Mouse (Mus musculus) lung, postnatal 0 days (tissue): ENCODE results near the gene Mgmt. TPM values are rescaled to one million over a fixed set of nuclear protein-coding genes. Genes with fewer than 3 reads are reported as not detected.

Source experiments
- ATAC-seq: fragments of 200-750 bp; cut with Nextera tagmentation; 2 replicates; pipeline ENCODE4 v1.8.0; 2017; ENCODE audit warnings: moderate library complexity
- DNase-seq: peaks from one replicate; pipeline ENCODE4 v3.0.0-alpha.2; 2016; ENCODE audit warnings: low spot score
- H3K27ac ChIP-seq: fragments of 300-500 bp; sonication (generic); 2 replicates; pipeline ENCODE4 v1.5.1; 2014; ENCODE audit warnings: antibody characterized with exemption, mild to moderate bottlenecking, low read length, mixed read lengths
- H3K27me3 ChIP-seq: fragments of 300-500 bp; sonication (generic); replicated peaks from 2 replicates; pipeline ENCODE4 v1.6.1; 2014; ENCODE audit warnings: low read length, mixed read lengths; ENCODE audit not compliant: insufficient read depth
- H3K36me3 ChIP-seq: fragments of 300-500 bp; sonication (generic); 2 replicates; pipeline ENCODE4 v1.6.1; 2014; ENCODE audit warnings: low read length, mixed read lengths; ENCODE audit not compliant: insufficient read depth
- H3K4me1 ChIP-seq: fragments of 300-500 bp; sonication (generic); 2 replicates; pipeline ENCODE4 v1.6.1; 2014; ENCODE audit warnings: antibody characterized with exemption, low read depth, low read length, mixed read lengths; ENCODE audit not compliant: insufficient read depth
- H3K4me2 ChIP-seq: fragments of 300-500 bp; sonication (generic); replicated peaks from 2 replicates; pipeline ENCODE4 v1.6.1; 2014; ENCODE audit warnings: low read depth, mild to moderate bottlenecking, low read length, moderate library complexity, mixed read lengths
- H3K4me3 ChIP-seq: fragments of 300-500 bp; sonication (generic); 2 replicates; pipeline ENCODE4 v1.5.1; 2014; ENCODE audit warnings: low read depth, low read length
- H3K9ac ChIP-seq: fragments of 300-500 bp; sonication (generic); replicated peaks from 2 replicates; pipeline ENCODE4 v1.6.1; 2014; ENCODE audit warnings: low read depth, mild to moderate bottlenecking
- H3K9me3 ChIP-seq: fragments of 300-500 bp; sonication (generic); 2 replicates; pipeline ENCODE4 v1.6.1; 2016; ENCODE audit warnings: low read length, mixed read lengths
- CTCF ChIP-seq: IDR thresholded peaks from 2 replicates; pipeline ENCODE4 v1.5.1; 2016; ENCODE audit warnings: antibody characterized with exemption, mild to moderate bottlenecking
- EP300 ChIP-seq: IDR thresholded peaks from 2 replicates; pipeline ENCODE4 v1.6.1; 2016; ENCODE audit warnings: antibody characterized with exemption, mild to moderate bottlenecking, control low read depth
- WGBS: fragments of 180-500 bp; shearing (Covaris S2); extraction: QIAGEN DNeasy Blood & Tissue Kit; methylation state at CpG from one replicate; pipeline ENCODE4 v1.1.7; 2014; 5-methylcytosine and 5-hydroxymethylcytosine counted together
- polyA plus RNA-seq: library from polyadenylated mRNA; unstranded; fragments of >200 nt; fragmentation: Nextera tagmentation; extraction: Ambion mirVana; gene quantifications from 2 replicates; pipeline ENCODE4 v1.2.1, GENCODE M21; 2015

The Mgmt gene
- polyA plus RNA-seq, 1 experiment from 2014 or later = 1.8 TPM

GRCm38 (mm10) chr7:137102606-137103195 is 208.3 kb downstream of the Mgmt start:
- WGBS = 77% methylated on average over 10 of the region's 10 CpGs

DNA sequence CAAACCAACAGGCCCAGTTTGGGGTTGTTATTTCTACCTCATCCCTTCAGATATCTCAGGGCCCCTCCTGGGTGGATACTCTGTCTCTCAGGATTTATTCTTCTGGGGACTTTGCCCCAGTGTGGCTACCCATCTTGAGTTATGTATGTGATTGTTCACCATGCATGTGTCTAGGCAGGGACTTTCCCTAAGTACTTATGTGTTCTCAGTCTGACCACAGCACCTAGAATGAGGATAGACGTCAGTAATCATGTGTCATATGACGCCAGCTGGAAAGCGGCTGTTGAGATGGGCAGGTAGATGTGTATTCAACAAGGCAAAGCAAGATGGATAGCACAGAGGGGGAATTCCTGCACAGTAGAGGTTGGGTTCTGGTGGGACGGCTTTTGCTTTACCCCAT is 217.7 kb downstream of the Mgmt start:
- H3K4me3 ChIP-seq = no peak overlapping the region
- H3K27me3 ChIP-seq = no peaks in the 10 kb centered on the region
- no peaks in the 10 kb centered on the region for H3K4me1 ChIP-seq
- H3K9me3 ChIP-seq = no peaks in the 10 kb centered on the region; the same call in 1 of the 2 replicates
- DNase-seq = no peak
- no peak overlapping the region for H3K4me2 ChIP-seq
- TF ChIP-seq EP300 = no peak
- no peak for TF ChIP-seq CTCF
- no peak for ATAC-seq
- WGBS = 94% methylated on average over 4 of the region's 4 CpGs
- no peak overlapping the region for H3K27ac ChIP-seq
- H3K36me3 ChIP-seq = no peaks in the 10 kb centered on the region
- no peak overlapping the region for H3K9ac ChIP-seq

More at GRCm38 (mm10) chr7:137102606-137103195, 208.3 kb downstream of the Mgmt start:
- H3K9ac ChIP-seq = no peak overlapping the region
- DNase-seq = no peak
- TF ChIP-seq EP300 = no peak
- TF ChIP-seq CTCF = no peak
- ATAC-seq = no peak
- no peaks in the 10 kb centered on the region for H3K9me3 ChIP-seq
- H3K4me1 ChIP-seq = no peaks in the 10 kb centered on the region
- no peaks in the 10 kb centered on the region for H3K36me3 ChIP-seq
- H3K4me2 ChIP-seq = no peak overlapping the region
- H3K27ac ChIP-seq = no peak overlapping the region
- H3K27me3 ChIP-seq = no peaks in the 10 kb centered on the region
- no peak overlapping the region for H3K4me3 ChIP-seq

- ATAC-seq (peak; percentile 81), DNase-seq (peak; percentile 57)
- Histone ChIP-seq H3K9ac (no peak overlapping the region), H3K4me3 (no peak overlapping the region), H3K27ac (no peak overlapping the region), H3K27me3 (no peaks in the 10 kb centered on the region), H3K4me1 (no peaks in the 10 kb centered on the region), H3K36me3 (no peaks in the 10 kb centered on the region), H3K9me3 (no peaks in the 10 kb centered on the region; the same call in 1 of the 2 replicates), H3K4me2 (no peak overlapping the region)
- TF ChIP-seq CTCF = no peak
- no peak for TF ChIP-seq EP300
- 50% methylated on average over 4 of the region's 4 CpGs for WGBS
These were observed 221.8 kb downstream of the Mgmt start for GRCm38 (mm10) chr7:137116246-137116645.

DNA sequence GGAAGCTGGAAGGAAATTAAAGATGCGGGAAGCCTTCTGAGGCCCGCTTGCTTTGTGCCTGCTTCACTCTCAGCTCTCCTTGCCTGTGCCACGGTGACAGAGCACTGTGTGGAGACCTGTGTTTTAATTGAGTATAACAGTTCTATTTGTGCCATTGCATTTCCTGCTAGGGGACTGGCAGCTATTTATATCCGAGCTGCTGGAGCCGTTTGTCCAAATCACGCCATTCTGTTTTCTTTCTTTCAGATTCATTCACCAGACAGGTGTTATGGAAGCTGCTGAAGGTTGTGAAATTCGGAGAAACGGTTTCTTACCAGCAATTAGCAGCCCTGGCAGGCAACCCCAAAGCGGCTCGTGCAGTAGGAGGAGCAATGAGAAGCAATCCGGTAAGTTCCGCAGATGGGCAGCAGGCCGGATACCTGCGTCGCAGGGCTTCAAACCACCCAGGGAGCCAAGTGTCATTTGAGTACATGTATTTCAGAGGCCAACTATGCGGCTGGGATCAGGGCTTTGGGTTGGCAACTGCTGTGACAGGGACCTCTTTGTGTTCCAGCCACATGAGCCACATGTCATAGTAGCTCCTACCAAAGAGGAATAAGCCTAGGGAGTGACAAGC is 226.9 kb downstream of the Mgmt start:
- no peak for ATAC-seq
- Histone ChIP-seq H3K9ac (no peak overlapping the region), H3K27ac (no peak overlapping the region), H3K36me3 (no peaks in the 10 kb centered on the region), H3K27me3 (no peaks in the 10 kb centered on the region), H3K4me1 (no peaks in the 10 kb centered on the region), H3K4me3 (no peak overlapping the region), H3K4me2 (no peak overlapping the region), H3K9me3 (no peaks in the 10 kb centered on the region)
- WGBS = 56% methylated on average over 16 of the region's 16 CpGs
- no peak for DNase-seq
- TF ChIP-seq EP300 = no peak
- TF ChIP-seq CTCF = no peak

DNA sequence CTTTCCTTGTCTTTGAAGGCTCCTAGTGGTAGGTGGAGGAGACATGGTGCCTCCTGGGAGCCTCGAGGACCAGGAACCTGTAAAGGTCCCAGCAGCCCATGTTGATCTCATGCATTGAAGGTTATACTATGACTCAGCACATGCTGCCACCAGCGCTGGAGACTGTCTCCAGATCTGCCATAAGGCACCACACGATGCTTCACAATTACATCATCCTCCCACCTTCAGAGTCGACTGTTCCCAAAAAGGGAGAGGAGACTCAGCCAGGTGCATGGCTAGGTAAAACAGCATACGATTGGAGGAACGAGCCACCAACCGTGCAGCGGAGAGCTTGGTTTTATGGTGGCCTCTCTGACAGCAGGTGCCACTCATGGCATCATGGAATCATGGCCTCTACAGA is 234.3 kb downstream of the Mgmt start:
- no peak overlapping the region for H3K27ac ChIP-seq
- H3K36me3 ChIP-seq = no peaks in the 10 kb centered on the region
- no peak overlapping the region for H3K9ac ChIP-seq
- ATAC-seq (no peak), DNase-seq (no peak)
- TF ChIP-seq EP300 (no peak), CTCF (no peak)
- H3K4me3 ChIP-seq = no peak overlapping the region
- 86% methylated on average over 8 of the region's 8 CpGs for WGBS
- H3K9me3 ChIP-seq = no peaks in the 10 kb centered on the region
- H3K4me1 ChIP-seq = no peaks in the 10 kb centered on the region
- H3K27me3 ChIP-seq = no peaks in the 10 kb centered on the region
- H3K4me2 ChIP-seq = no peak overlapping the region

DNA sequence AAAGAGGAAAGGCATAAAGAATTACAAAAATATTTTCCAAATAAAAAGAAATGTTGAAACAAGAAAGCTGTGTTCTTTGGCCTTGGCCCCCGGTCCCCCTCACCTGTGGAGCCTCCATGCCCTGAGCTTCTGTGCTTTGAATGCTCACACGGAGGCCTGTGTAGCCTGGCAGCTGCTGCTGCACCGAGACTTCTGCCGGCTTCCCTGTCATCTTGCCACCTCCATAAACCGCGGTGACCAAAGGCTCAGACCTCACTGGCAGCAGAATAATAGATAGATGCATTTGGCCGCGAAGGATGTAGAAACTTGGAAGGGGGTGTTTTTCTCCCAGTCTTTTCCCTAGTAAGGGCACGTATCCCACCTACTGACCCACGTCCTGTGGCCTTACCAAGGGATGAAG is 235.8 kb downstream of the Mgmt start:
- no peak for DNase-seq
- Histone ChIP-seq H3K4me1 (no peaks in the 10 kb centered on the region), H3K9me3 (no peaks in the 10 kb centered on the region), H3K36me3 (no peaks in the 10 kb centered on the region), H3K4me3 (no peak overlapping the region), H3K4me2 (no peak overlapping the region), H3K27ac (no peak overlapping the region), H3K9ac (no peak overlapping the region), H3K27me3 (no peaks in the 10 kb centered on the region)
- 83% methylated on average over 10 of the region's 10 CpGs for WGBS
- ATAC-seq = no peak
- TF ChIP-seq EP300 (no peak), CTCF (no peak)

DNA sequence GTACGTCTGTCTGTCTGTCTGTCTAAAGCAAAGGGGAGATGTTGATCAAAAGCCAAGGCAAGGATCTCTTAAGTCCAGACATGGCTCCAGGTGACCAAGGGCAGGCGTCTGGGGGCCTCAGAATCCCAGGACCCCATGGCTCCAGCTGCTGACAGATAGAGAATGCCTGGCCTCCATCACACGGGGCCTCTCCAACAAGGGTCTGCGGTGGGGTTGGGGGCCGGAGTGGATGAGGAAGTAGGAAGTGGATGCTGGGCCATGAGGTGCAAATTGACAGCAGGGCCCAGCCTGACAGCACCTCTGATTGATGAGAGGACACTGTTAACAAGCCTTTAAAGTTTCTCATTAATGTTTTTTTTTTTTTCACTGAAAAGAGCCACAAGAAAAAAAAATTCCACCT is 237.5 kb downstream of the Mgmt start:
- H3K4me1 ChIP-seq = no peaks in the 10 kb centered on the region
- H3K4me2 ChIP-seq = no peak overlapping the region
- H3K27me3 ChIP-seq = no peaks in the 10 kb centered on the region
- H3K4me3 ChIP-seq = no peak overlapping the region
- no peaks in the 10 kb centered on the region for H3K9me3 ChIP-seq
- no peaks in the 10 kb centered on the region for H3K36me3 ChIP-seq
- TF ChIP-seq CTCF (no peak), EP300 (no peak)
- WGBS = 44% methylated on average over 5 of the region's 5 CpGs
- no peak overlapping the region for H3K27ac ChIP-seq
- DNase-seq (no peak), ATAC-seq (no peak)
- H3K9ac ChIP-seq = no peak overlapping the region
